Mouse (Mus musculus) monocyte, adult 2 months (primary cell): ENCODE results near the gene Bcat1.

ENCODE experiments used
- DNase-seq, 2 experiments: peaks; one replicate each; pipeline ENCODE4 v3.0.0; 2022; ENCODE audit warnings: low spot score in 2 of 2, low read depth in 1 of 2

Bcat1 gene

GRCm38 (mm10) chr6:145011141-145011540 is 64.8 kb downstream of the Bcat1 start:
- DNase-seq, result no peak

- DNase-seq, result no peak
Observed at GRCm38 (mm10) chr6:145009859-145010818, 65.8 kb downstream of the Bcat1 start.

- no peak for DNase-seq
Observed at GRCm38 (mm10) chr6:145003459-145003858, 72.5 kb downstream of the Bcat1 start.

- peak; percentile 27 to 28 for DNase-seq
Observed at GRCm38 (mm10) chr6:145002094-145002936, 73.7 kb downstream of the Bcat1 start.

- DNase-seq, result no peak
Observed at GRCm38 (mm10) chr6:145001493-145001892, 74.5 kb downstream of the Bcat1 start.

- no peak for DNase-seq
Observed at GRCm38 (mm10) chr6:144997229-144997628, 78.8 kb downstream of the Bcat1 start.

GRCm38 (mm10) chr6:144992111-144992510 is 83.9 kb downstream of the Bcat1 start:
- no peak for DNase-seq

GRCm38 (mm10) chr6:144989193-144989592 is 86.8 kb downstream of the Bcat1 start:
- no peak for DNase-seq

- no peak for DNase-seq
Observed at GRCm38 (mm10) chr6:144987676-144988075, 88.3 kb downstream of the Bcat1 start.

- no peak for DNase-seq
Observed at GRCm38 (mm10) chr6:144987216-144987615, 88.8 kb downstream of the Bcat1 start.

- no peak for DNase-seq
Observed at GRCm38 (mm10) chr6:144984221-144984620, 91.8 kb downstream of the Bcat1 start.

GRCm38 (mm10) chr6:144982093-144982492 is 93.9 kb downstream of the Bcat1 start:
- no peak for DNase-seq

GRCm38 (mm10) chr6:144972351-144972750 is 103.6 kb downstream of the Bcat1 start:
- DNase-seq, result no peak

- no peak for DNase-seq
Observed at GRCm38 (mm10) chr6:144970900-144971299, 105.1 kb downstream of the Bcat1 start.

GRCm38 (mm10) chr6:144967536-144967935 is 108.4 kb downstream of the Bcat1 start:
- DNase-seq, result no peak

- DNase-seq, result no peak
Observed at GRCm38 (mm10) chr6:144964205-144964604, 111.8 kb downstream of the Bcat1 start.

- DNase-seq, result no peak
Observed at GRCm38 (mm10) chr6:144963156-144963555, 112.8 kb downstream of the Bcat1 start.

GRCm38 (mm10) chr6:144962013-144962354 is 114.0 kb downstream of the Bcat1 start:
- DNase-seq, result no peak

GRCm38 (mm10) chr6:144961253-144962012 is 114.6 kb downstream of the Bcat1 start:
- DNase-seq, result no peak

GRCm38 (mm10) chr6:144955887-144956547 is 120.0 kb downstream of the Bcat1 start:
- DNase-seq, result no peak

- no peak for DNase-seq
Observed at GRCm38 (mm10) chr6:144952885-144953284, 123.1 kb downstream of the Bcat1 start.
